In the genomic region with DNA sequence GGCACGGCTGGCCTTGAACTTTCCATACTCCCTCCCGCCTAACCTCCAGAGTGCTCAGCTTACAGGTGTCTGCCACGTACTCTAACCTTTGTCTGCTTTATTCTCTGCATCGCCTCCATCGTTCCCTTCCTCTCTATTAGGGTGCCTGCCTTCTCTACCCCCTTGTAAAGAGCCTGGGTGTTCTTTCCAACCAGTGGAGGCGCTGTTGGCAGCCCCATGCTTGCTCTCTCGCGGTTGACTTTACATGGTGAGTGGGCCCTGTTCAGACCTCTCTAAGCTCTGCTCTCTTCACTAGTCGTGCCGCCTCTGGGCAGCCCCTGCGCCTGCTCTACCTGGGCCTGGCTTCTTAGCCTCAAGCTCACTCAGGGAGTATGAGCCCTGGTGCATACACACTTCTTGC, we compare ENCODE assay signal across 14 mouse cellular contexts.
DNase-seq lines count a peak whose midpoint lies in the region; ATAC-seq and TF ChIP-seq lines count a peak whose summit lies in the region.
"Had no signal": no experiment of that assay in that cellular context is flagged by ENCODE, and none has a peak within 500 bp of the region (broad histone marks: within the 10 kb centered on the region; RNA-seq: fewer than 3 reads in every experiment).

No protein-coding gene starts in this region.

- peak; percentile 46 for DNase-seq in forebrain, embryonic 14.5 days (ENCODE audit: low spot score)
- no peak for DNase-seq in forebrain, embryonic 10.5 days (ENCODE audit: extremely low spot score, low spot score)
- no peak for DNase-seq in left cerebral cortex, adult 2 months (ENCODE audit: extremely low spot score in 1 of 2, low spot score in 2 of 2)
- DNase-seq in left cerebral cortex, postnatal 10 days (ENCODE audit: extremely low spot score in 1 of 2, low spot score in 2 of 2), result no peak
- DNase-seq in embryonic facial prominence, embryonic 10.5 days (ENCODE audit: low spot score), result peak; percentile 40
- DNase-seq in cerebellum, adult 18-20 months, result no peak
- DNase-seq in thymus, adult 2 months, result no peak
- DNase-seq: cerebellum, adult 11 months; heart, adult 18-20 months had no signal

- H3K9me3 ChIP-seq in forebrain, embryonic 14.5 days (replicated peaks; ENCODE audit: control insufficient read depth, low read length), result no peaks in the 10 kb centered on the region
- H3K9me3 ChIP-seq in forebrain, embryonic 10.5 days, result no peaks in the 10 kb centered on the region
- no peaks in the 10 kb centered on the region for H3K9me3 ChIP-seq in ES-Bruce4 (replicated peaks; ENCODE audit: control insufficient read depth, insufficient read depth, low read length, poor library complexity, severe bottlenecking)
- H3K9me3 ChIP-seq in embryonic facial prominence, embryonic 10.5 days, result no peaks in the 10 kb centered on the region
- H3K9me3 ChIP-seq: hindbrain, embryonic 15.5 days had no signal

- H3K27me3 ChIP-seq in forebrain, embryonic 14.5 days (replicated peaks; ENCODE audit: control insufficient read depth, insufficient read depth, low read length), result no peaks in the 10 kb centered on the region; the same call in 1 of the 2 replicates
- H3K27me3 ChIP-seq in forebrain, embryonic 10.5 days (ENCODE audit: poor library complexity, severe bottlenecking), result peaks cover 61% of the 10 kb centered on the region
- no peaks in the 10 kb centered on the region for H3K27me3 ChIP-seq in ES-Bruce4 (ENCODE audit: control insufficient read depth, insufficient read depth, low read length, poor library complexity, severe bottlenecking)
- H3K27me3 ChIP-seq in embryonic facial prominence, embryonic 10.5 days (replicated peaks; ENCODE audit: low read depth, poor library complexity, severe bottlenecking), result peaks cover 15% of the 10 kb centered on the region; the same call in 1 of the 2 replicates
- H3K27me3 ChIP-seq in thymus, adult 2 months (ENCODE audit: control insufficient read depth, insufficient read depth, low read length), result no peaks in the 10 kb centered on the region
- H3K27me3 ChIP-seq: hindbrain, embryonic 15.5 days had no signal

- H3K9ac ChIP-seq in forebrain, embryonic 14.5 days (ENCODE audit: low read length), result no peak overlapping the region
- no peak overlapping the region for H3K9ac ChIP-seq in ES-Bruce4 (ENCODE audit: low read depth, poor library complexity, severe bottlenecking)
- H3K9ac ChIP-seq: hindbrain, embryonic 15.5 days had no signal

- peak; percentile 24; the same call in 1 of the 2 replicates for ATAC-seq in forebrain, embryonic 14.5 days
- ATAC-seq: activated CD4-positive, CD25-positive, alpha-beta regulatory T cell, adult 4 months had no signal

- no peak for TF ChIP-seq EP300 in ES-Bruce4 (IDR thresholded peaks at IDR 0.05; ENCODE audit: insufficient read depth, low read depth, low read length)

- H3K36me3 ChIP-seq in forebrain, embryonic 14.5 days (ENCODE audit: control insufficient read depth, insufficient read depth, low read length), result no peaks in the 10 kb centered on the region
- H3K36me3 ChIP-seq in forebrain, embryonic 10.5 days (replicated peaks), result peaks cover 21% of the 10 kb centered on the region
- H3K36me3 ChIP-seq in ES-Bruce4 (ENCODE audit: control insufficient read depth, insufficient read depth, low read length, poor library complexity, severe bottlenecking), result no peaks in the 10 kb centered on the region
- H3K36me3 ChIP-seq in embryonic facial prominence, embryonic 10.5 days (replicated peaks), result no peaks in the 10 kb centered on the region
- H3K36me3 ChIP-seq in thymus, adult 2 months (ENCODE audit: control insufficient read depth, insufficient read depth, low read length), result no peaks in the 10 kb centered on the region
- H3K36me3 ChIP-seq: G1E; hindbrain, embryonic 15.5 days had no signal

- WGBS in forebrain, embryonic 14.5 days, result 38% methylated on average over 11 of the region's 11 CpGs
- 28% methylated on average over 11 of the region's 11 CpGs for whole genome bisulfite sequencing in forebrain, embryonic 10.5 days
- 28% methylated on average over 11 of the region's 11 CpGs for WGBS in embryonic facial prominence, embryonic 10.5 days
- WGBS in thymus, adult 2 months, result 68% methylated on average over 11 of the region's 11 CpGs

- H3K4me3 ChIP-seq in forebrain, embryonic 14.5 days (ENCODE audit: low read depth, low read length), result no peak overlapping the region
- no peak overlapping the region for H3K4me3 ChIP-seq in forebrain, embryonic 10.5 days
- H3K4me3 ChIP-seq in left cerebral cortex, adult 2 months, result no peak overlapping the region
- no peak overlapping the region for H3K4me3 ChIP-seq in ES-Bruce4 (ENCODE audit: low read depth, low read length)
- no peak overlapping the region for H3K4me3 ChIP-seq in embryonic facial prominence, embryonic 10.5 days
- H3K4me3 ChIP-seq in thymus, adult 2 months (ENCODE audit: control insufficient read depth, insufficient read depth, low read length), result no peak overlapping the region
- H3K4me3 ChIP-seq: erythroblast, embryonic 14.5 days; hindbrain, embryonic 15.5 days had no signal

- peak; percentile 19 for TF ChIP-seq CTCF in left cerebral cortex, adult 2 months (IDR thresholded peaks at IDR 0.05)
- TF ChIP-seq CTCF in ES-Bruce4 (IDR thresholded peaks at IDR 0.05; ENCODE audit: low read depth, low read length), result peak; percentile 60
- no peak for TF ChIP-seq CTCF in thymus, adult 2 months (IDR thresholded peaks at IDR 0.05; ENCODE audit: borderline replicate concordance, control insufficient read depth, extremely low read depth, insufficient read depth, low read length, poor library complexity)

- H3K27ac ChIP-seq in forebrain, embryonic 14.5 days (ENCODE audit: low read depth, low read length), result peak overlapping the region; percentile 44; the same call in 1 of the 2 replicates
- H3K27ac ChIP-seq in forebrain, embryonic 10.5 days, result no peak overlapping the region
- no peak overlapping the region for H3K27ac ChIP-seq in left cerebral cortex, adult 2 months
- H3K27ac ChIP-seq in ES-Bruce4 (ENCODE audit: insufficient read depth, low read length), result no peak overlapping the region
- no peak overlapping the region for H3K27ac ChIP-seq in embryonic facial prominence, embryonic 10.5 days (replicated peaks)
- H3K27ac ChIP-seq in thymus, adult 2 months (ENCODE audit: control insufficient read depth, insufficient read depth, low read length), result no peak overlapping the region
- H3K27ac ChIP-seq: hindbrain, embryonic 15.5 days had no signal

- H3K4me1 ChIP-seq in forebrain, embryonic 14.5 days (ENCODE audit: control insufficient read depth, insufficient read depth, low read length), result peaks cover 40% of the 10 kb centered on the region; the same call in 1 of the 2 replicates
- peaks cover 78% of the 10 kb centered on the region for H3K4me1 ChIP-seq in forebrain, embryonic 10.5 days
- peaks cover 2% of the 10 kb centered on the region for H3K4me1 ChIP-seq in ES-Bruce4 (ENCODE audit: control insufficient read depth, insufficient read depth, low read length)
- peaks cover 15% of the 10 kb centered on the region for H3K4me1 ChIP-seq in embryonic facial prominence, embryonic 10.5 days
- H3K4me1 ChIP-seq in thymus, adult 2 months (replicated peaks; ENCODE audit: control insufficient read depth, insufficient read depth, low read length), result no peaks in the 10 kb centered on the region

- no peak overlapping the region for H3K4me2 ChIP-seq in forebrain, embryonic 14.5 days (ENCODE audit: low read length)
- H3K4me2 ChIP-seq: hindbrain, embryonic 15.5 days had no signal

- no peak for TF ChIP-seq POLR2A in ES-Bruce4 (IDR thresholded peaks at IDR 0.05; ENCODE audit: insufficient read depth, low read length)
- no peak for TF ChIP-seq POLR2A in thymus, adult 2 months (IDR thresholded peaks at IDR 0.05; ENCODE audit: control insufficient read depth, extremely low read depth, insufficient read depth, low read length, poor library complexity)

- intact Hi-C loops in left cerebral cortex, adult 2 months (cut with DNase I), result no loop called here
- intact Hi-C loops in left cerebral cortex, postnatal 10 days (cut with DNase I), result no loop called here

Comparison
In these comparisons a context has a peak if more than half of its experiments do, and no peak if none do; other contexts are left out.
1. DNase-seq: peak in forebrain, embryonic 14.5 days (single experiment) and embryonic facial prominence, embryonic 10.5 days (single experiment); none in forebrain, embryonic 10.5 days (single experiment), left cerebral cortex, adult 2 months (0 of 2), left cerebral cortex, postnatal 10 days (0 of 2), cerebellum, adult 18-20 months (0 of 2) and thymus, adult 2 months (single experiment).